Mouse (Mus musculus): ENCODE data around the gene Pigk. TPM values are rescaled to one million over a fixed set of nuclear protein-coding genes. Genes with fewer than 3 reads are reported as not detected.

The Pigk gene
- polyA plus RNA-seq (2014; fragmentation: Nextera tagmentation; extraction: Ambion mirVana) = 39.5 and 42.4 TPM in 2 replicates

DNA sequence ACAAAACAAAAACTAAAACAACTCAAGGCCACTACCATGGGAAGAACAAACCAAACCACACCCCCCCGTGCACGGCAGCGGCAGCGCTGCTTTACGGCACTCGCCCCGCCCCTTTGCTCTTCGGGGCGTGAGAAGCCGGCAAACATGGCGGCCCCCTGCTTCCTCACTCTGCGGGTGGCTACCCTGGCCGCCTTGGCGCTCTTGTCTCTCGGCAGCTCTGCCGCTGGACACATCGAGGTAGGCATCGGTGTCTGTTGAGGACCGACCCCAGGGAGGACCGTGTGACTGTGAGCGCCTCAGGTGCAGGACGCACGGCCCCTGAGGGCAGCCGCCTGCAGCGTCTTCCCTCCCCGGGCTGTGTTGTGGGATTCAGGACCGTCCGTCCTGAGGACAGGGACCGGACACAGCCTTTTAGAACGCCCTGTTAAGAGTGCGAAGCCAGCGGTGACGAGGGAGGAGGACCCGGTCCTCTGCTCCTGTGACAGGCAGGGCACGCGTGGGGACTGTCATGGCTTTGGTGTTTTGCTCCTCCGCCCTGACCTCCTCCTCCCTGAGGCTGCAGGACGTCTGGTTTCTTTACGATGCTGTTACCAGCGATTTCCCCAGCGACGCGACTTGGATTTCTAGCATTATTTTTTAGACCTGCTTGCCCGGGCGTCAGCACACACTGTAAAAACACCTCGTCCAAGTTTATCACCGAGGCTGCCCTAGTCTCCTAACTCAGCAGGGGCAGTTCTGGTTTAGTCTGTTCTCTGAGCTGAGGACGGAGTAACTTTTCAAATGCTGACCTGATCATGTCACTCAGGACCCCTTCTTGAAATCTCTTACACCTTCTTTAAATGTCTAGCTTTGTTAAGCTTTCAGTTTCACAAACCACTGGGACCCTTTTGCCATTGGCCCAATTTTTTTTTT lies at the start of gene Pigk:
Pigk (plus strand) TSS at position 110 of the 912 bp plus-strand sequence.
- DNase-seq (ENCODE audit: low spot score) (peak; percentile 94), ATAC-seq (ENCODE audit: insufficient read depth, low FRiP score, low TSS enrichment) (peak; percentile 93)
- Histone ChIP-seq H3K9ac (ENCODE audit: low read length) (peak within 1 kb of the TSS; percentile 85), H3K27me3 (ENCODE audit: control insufficient read depth, insufficient read depth, low read length) (no peaks in the 10 kb centered on the region), H3K36me3 (ENCODE audit: control insufficient read depth, insufficient read depth, low read length) (no peaks in the 10 kb centered on the region), H3K9me3 (ENCODE audit: control insufficient read depth, low read length) (no peaks in the 10 kb centered on the region), H3K4me1 (ENCODE audit: control insufficient read depth, insufficient read depth, low read length) (peaks cover 5% of the 10 kb centered on the region; the same call in 1 of the 2 replicates), H3K4me2 (ENCODE audit: low read depth) (peak within 1 kb of the TSS; percentile 57), H3K27ac (ENCODE audit: low read depth, low read length) (no peak within 1 kb of the TSS), H3K4me3 (ENCODE audit: low read depth, low read length) (peak within 1 kb of the TSS; percentile 88)
- WGBS = under 1% methylated on average over 47 of the region's 48 CpGs

DNA sequence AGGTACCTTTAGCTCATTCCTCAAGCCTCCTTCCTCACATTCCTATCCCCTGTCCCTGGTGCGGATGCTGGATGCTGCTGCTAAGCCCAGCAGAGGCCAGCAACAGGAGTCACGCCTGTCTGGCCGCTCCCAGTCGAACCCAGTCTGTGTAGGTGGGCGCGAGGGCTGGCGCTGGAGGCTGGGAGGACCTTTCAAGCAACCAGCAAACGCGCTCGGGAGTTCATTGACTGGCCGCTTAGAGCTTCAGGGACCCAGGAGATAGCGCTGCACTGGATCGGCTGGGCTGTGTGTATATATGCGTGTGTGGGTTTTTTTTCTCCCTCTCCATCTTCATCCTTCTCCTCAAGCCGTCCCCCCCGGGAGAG lies 46.9 kb upstream of the Pigk start:
- no peaks in the 10 kb centered on the region for H3K4me1 ChIP-seq (ENCODE audit: control insufficient read depth, insufficient read depth, low read length)
- H3K36me3 ChIP-seq (ENCODE audit: control insufficient read depth, insufficient read depth, low read length) = no peaks in the 10 kb centered on the region
- DNase-seq (ENCODE audit: low spot score) (no peak), ATAC-seq (ENCODE audit: insufficient read depth, low FRiP score, low TSS enrichment) (peak; percentile 17; the same call in 1 of the 2 replicates)
- peak overlapping the region; percentile 54 for H3K4me3 ChIP-seq (ENCODE audit: low read depth, low read length)
- peaks cover 19% of the 10 kb centered on the region for H3K27me3 ChIP-seq (ENCODE audit: control insufficient read depth, insufficient read depth, low read length)
- no peaks in the 10 kb centered on the region for H3K9me3 ChIP-seq (ENCODE audit: control insufficient read depth, low read length)
- no peak overlapping the region; the same call in 1 of the 2 replicates for H3K9ac ChIP-seq (ENCODE audit: low read length)
- no peak overlapping the region for H3K27ac ChIP-seq (ENCODE audit: low read depth, low read length)
- H3K4me2 ChIP-seq (ENCODE audit: low read depth) = peak overlapping the region; percentile 98
- 1% methylated on average over 16 of the region's 16 CpGs for WGBS

DNA sequence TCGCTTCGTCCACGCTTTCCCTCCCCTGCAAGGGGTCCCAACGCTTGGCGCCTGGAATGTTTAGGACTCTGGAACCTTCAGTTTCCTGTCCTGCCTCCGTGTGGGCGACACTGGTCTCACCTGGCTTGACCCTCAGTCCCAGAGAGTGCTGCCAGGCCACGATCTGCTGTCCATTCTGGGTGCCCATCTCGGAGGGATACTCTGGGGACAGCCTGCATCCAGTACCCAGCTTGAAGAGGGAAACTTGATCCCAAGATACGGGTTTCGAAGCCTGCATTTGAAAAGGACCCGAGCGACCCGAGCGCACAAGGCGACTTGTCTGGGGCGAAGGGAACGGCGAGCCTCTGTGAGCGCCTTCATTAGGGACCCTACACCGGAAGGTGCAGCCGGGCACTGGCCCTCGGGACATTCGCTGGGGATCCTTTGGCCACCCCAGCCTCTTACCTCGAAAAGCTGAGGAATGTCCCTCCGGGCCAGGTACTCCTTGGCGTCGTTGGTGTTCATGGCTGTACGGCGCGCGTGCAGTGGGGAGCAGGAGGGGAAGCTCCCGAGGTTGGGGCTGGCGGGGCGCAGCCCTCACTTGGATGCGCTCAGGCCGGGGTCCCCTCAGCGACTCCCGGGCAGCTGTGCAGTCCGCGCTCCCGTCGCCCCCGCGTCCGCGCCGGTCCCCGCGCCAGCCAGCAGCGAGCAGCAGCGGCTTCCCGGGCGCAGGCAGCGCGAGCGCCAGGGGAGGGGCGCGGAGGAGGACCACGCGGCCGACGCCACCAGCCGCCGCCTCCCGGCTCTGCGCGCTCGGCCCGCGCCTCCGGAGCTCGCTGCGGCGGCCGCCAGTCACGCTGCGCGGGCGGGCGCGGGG lies 46.3 kb upstream of the Pigk start:
- under 1% methylated on average over 49 of the region's 82 CpGs for WGBS
- DNase-seq (ENCODE audit: low spot score) (peak; percentile 63), ATAC-seq (ENCODE audit: insufficient read depth, low FRiP score, low TSS enrichment) (peak; percentile 64)
- Histone ChIP-seq H3K4me2 (ENCODE audit: low read depth) (peak overlapping the region; percentile 98), H3K36me3 (ENCODE audit: control insufficient read depth, insufficient read depth, low read length) (no peaks in the 10 kb centered on the region), H3K27me3 (ENCODE audit: control insufficient read depth, insufficient read depth, low read length) (peaks cover 19% of the 10 kb centered on the region), H3K9me3 (ENCODE audit: control insufficient read depth, low read length) (no peaks in the 10 kb centered on the region), H3K4me1 (ENCODE audit: control insufficient read depth, insufficient read depth, low read length) (no peaks in the 10 kb centered on the region), H3K27ac (ENCODE audit: low read depth, low read length) (no peak overlapping the region), H3K9ac (ENCODE audit: low read length) (peak overlapping the region; percentile 54), H3K4me3 (ENCODE audit: low read depth, low read length) (peak overlapping the region; percentile 54)

DNA sequence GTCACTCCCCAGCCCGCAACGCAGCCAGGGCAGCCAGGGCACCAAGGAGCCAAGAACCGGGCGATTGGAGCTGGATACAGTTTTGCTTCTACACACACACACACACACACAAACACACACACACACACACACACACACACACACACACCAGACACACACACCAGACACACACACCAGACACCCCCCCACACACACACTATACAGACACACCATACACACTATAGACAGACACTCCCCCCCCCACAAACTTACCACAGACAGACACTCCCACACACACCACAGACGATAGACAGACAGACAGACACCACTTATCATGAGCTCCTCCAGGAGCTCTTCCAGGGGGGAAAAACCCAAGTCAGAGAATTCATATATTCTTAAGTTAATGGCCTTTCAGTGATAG lies 45.7 kb upstream of the Pigk start, which contains the start of gene Ak5:
Ak5 (minus strand) TSS at position 122 of the 400 bp plus-strand sequence.
- H3K27me3 ChIP-seq (ENCODE audit: control insufficient read depth, insufficient read depth, low read length) = peaks cover 19% of the 10 kb centered on the region

DNA sequence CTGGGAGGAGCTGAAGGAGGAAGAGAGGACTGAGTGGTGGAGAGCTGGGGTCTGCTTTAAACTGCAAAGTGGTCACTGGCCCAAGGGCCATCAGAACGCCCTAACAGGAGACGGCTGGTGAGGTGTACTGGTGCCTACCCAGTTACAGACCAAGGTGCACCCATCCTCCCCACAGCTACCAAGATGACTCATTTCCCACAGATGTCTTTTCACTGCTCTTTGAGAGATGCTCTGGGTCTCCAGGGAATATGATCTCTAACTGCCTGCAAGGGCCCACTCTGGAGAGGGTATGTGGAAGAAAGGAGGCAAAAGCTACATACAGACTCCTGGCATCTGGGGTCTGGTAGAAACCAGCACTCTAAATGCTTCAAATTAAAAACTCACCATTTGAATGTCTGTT lies 45.1 kb upstream of the Pigk start:
- no peak for ATAC-seq (ENCODE audit: insufficient read depth, low FRiP score, low TSS enrichment)
- peaks cover 19% of the 10 kb centered on the region for H3K27me3 ChIP-seq (ENCODE audit: control insufficient read depth, insufficient read depth, low read length)
- H3K27ac ChIP-seq (ENCODE audit: low read depth, low read length) = no peak overlapping the region
- H3K4me2 ChIP-seq (ENCODE audit: low read depth) = no peak overlapping the region
- WGBS = 64% methylated on average over 2 of the region's 2 CpGs
- no peak overlapping the region for H3K4me3 ChIP-seq (ENCODE audit: low read depth, low read length)
- no peaks in the 10 kb centered on the region for H3K9me3 ChIP-seq (ENCODE audit: control insufficient read depth, low read length)
- no peaks in the 10 kb centered on the region for H3K4me1 ChIP-seq (ENCODE audit: control insufficient read depth, insufficient read depth, low read length)
- DNase-seq (ENCODE audit: low spot score) = no peak
- no peaks in the 10 kb centered on the region for H3K36me3 ChIP-seq (ENCODE audit: control insufficient read depth, insufficient read depth, low read length)
- no peak overlapping the region for H3K9ac ChIP-seq (ENCODE audit: low read length)

More for the DNA sequence above, 45.7 kb upstream of the Pigk start, which contains the start of gene Ak5:
- WGBS = 16% methylated on average over 2 of the region's 5 CpGs
- Histone ChIP-seq H3K9ac (ENCODE audit: low read length) (peak within 1 kb of the TSS; percentile 54), H3K27ac (ENCODE audit: low read depth, low read length) (no peak within 1 kb of the TSS), H3K4me1 (ENCODE audit: control insufficient read depth, insufficient read depth, low read length) (no peaks in the 10 kb centered on the region), H3K9me3 (ENCODE audit: control insufficient read depth, low read length) (no peaks in the 10 kb centered on the region), H3K4me2 (ENCODE audit: low read depth) (peak within 1 kb of the TSS; percentile 98), H3K36me3 (ENCODE audit: control insufficient read depth, insufficient read depth, low read length) (no peaks in the 10 kb centered on the region), H3K4me3 (ENCODE audit: low read depth, low read length) (peak within 1 kb of the TSS; percentile 54)
- DNase-seq (ENCODE audit: low spot score) = peak; percentile 13
- peak; percentile 35; the same call in 1 of the 2 replicates for ATAC-seq (ENCODE audit: insufficient read depth, low FRiP score, low TSS enrichment)

DNA sequence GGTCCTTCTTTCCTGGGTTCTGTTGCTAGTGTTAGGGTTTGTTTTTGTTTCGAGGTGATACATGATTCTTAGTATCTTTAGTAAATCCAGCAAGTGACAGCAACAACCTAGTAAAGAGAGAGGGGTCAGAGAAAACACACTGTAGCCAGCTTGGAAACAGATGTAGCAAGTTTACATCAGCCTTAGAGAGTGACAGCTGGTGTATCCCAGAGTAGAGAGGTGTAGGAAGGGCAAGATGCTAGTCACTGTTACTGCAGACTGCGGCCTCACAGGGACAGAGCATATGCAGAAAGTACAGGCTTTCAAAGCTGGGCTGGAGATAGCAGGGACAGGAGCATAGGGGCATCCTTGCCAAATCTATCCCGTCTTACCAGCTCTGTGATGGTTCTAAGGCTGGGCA lies 44.1 kb upstream of the Pigk start:
- Histone ChIP-seq H3K36me3 (ENCODE audit: control insufficient read depth, insufficient read depth, low read length) (no peaks in the 10 kb centered on the region), H3K4me1 (ENCODE audit: control insufficient read depth, insufficient read depth, low read length) (no peaks in the 10 kb centered on the region), H3K27ac (ENCODE audit: low read depth, low read length) (no peak overlapping the region), H3K27me3 (ENCODE audit: control insufficient read depth, insufficient read depth, low read length) (peaks cover 19% of the 10 kb centered on the region), H3K4me3 (ENCODE audit: low read depth, low read length) (no peak overlapping the region), H3K9ac (ENCODE audit: low read length) (no peak overlapping the region), H3K9me3 (ENCODE audit: control insufficient read depth, low read length) (no peaks in the 10 kb centered on the region), H3K4me2 (ENCODE audit: low read depth) (no peak overlapping the region)
- DNase-seq (ENCODE audit: low spot score) (no peak), ATAC-seq (ENCODE audit: insufficient read depth, low FRiP score, low TSS enrichment) (no peak)
- WGBS = 84% methylated on average over 3 of the region's 3 CpGs

DNA sequence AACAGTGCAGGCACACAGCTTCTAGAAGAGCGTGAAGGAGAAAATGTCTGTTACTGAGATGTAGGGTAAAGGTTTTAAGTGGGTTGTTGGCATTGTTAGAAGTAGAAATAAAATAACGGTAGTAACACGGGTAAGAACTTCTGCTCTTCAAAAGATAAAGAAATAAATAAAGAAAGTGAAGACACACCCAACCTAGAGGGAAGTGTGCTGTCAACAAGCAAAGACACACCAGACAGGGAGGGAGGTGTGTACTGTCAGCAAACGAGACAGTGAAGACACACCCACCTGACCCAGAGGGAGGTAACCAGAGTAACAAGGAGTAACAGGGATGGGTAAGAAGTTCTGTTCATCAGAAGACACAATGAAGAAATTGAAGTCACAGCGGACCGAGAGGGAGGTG lies 39.2 kb upstream of the Pigk start:
- H3K4me3 ChIP-seq (ENCODE audit: low read depth, low read length) = no peak overlapping the region
- H3K27me3 ChIP-seq (ENCODE audit: control insufficient read depth, insufficient read depth, low read length) = no peaks in the 10 kb centered on the region
- WGBS = 78% methylated on average over 6 of the region's 6 CpGs
- no peak overlapping the region for H3K27ac ChIP-seq (ENCODE audit: low read depth, low read length)
- H3K36me3 ChIP-seq (ENCODE audit: control insufficient read depth, insufficient read depth, low read length) = no peaks in the 10 kb centered on the region
- H3K9ac ChIP-seq (ENCODE audit: low read length) = no peak overlapping the region
- H3K4me1 ChIP-seq (ENCODE audit: control insufficient read depth, insufficient read depth, low read length) = no peaks in the 10 kb centered on the region
- H3K4me2 ChIP-seq (ENCODE audit: low read depth) = no peak overlapping the region
- DNase-seq (ENCODE audit: low spot score) (no peak), ATAC-seq (ENCODE audit: insufficient read depth, low FRiP score, low TSS enrichment) (no peak)
- no peaks in the 10 kb centered on the region for H3K9me3 ChIP-seq (ENCODE audit: control insufficient read depth, low read length)

DNA sequence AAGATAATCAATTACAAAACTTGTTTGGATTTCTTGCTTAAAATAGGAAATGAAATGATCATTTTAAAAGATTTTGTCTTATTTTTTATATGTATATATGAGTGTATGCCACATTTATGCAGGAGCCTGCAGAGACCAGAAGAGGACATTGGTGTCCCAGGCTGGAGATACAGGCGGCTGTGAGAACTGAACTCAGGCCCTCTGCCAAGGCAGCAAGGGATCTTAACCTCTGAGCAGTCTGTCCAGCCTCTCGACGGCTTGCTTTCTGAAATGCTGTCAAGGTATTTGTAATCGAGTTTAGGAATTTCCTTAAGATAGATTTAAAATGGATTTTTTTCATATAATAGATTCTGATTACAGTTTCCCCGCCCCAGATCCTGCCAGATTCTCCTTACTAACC lies 25.4 kb upstream of the Pigk start:
- no peak for ATAC-seq (ENCODE audit: insufficient read depth, low FRiP score, low TSS enrichment)
- Histone ChIP-seq H3K9me3 (ENCODE audit: control insufficient read depth, low read length) (no peaks in the 10 kb centered on the region), H3K27ac (ENCODE audit: low read depth, low read length) (no peak overlapping the region), H3K36me3 (ENCODE audit: control insufficient read depth, insufficient read depth, low read length) (no peaks in the 10 kb centered on the region), H3K4me1 (ENCODE audit: control insufficient read depth, insufficient read depth, low read length) (no peaks in the 10 kb centered on the region), H3K4me3 (ENCODE audit: low read depth, low read length) (no peak overlapping the region), H3K4me2 (ENCODE audit: low read depth) (no peak overlapping the region), H3K9ac (ENCODE audit: low read length) (no peak overlapping the region), H3K27me3 (ENCODE audit: control insufficient read depth, insufficient read depth, low read length) (no peaks in the 10 kb centered on the region)
- DNase-seq (ENCODE audit: low spot score) = no peak
- 89% methylated on average over 5 of the region's 5 CpGs for WGBS

Data from neural tube, embryonic 11.5 days (tissue).